Comparison of ENCODE assay signal across 20 mouse cellular contexts in genomic region chr5:112525271-112525670, GRCm38 (mm10). TPM values are rescaled to one million over a fixed set of nuclear protein-coding genes. Genes with fewer than 3 reads are reported as not detected.
DNase-seq lines count a peak whose midpoint lies in the region; ATAC-seq lines count a peak whose summit lies in the region.
"Had no signal": no experiment of that assay in that cellular context is flagged by ENCODE, and none has a peak within 500 bp of the region (broad histone marks: within the 10 kb centered on the region; RNA-seq: fewer than 3 reads in every experiment).

No protein-coding gene starts in this region.

- H3K36me3 ChIP-seq in heart, embryonic 10.5 days: no peaks in the 10 kb centered on the region
- H3K36me3 ChIP-seq in kidney, embryonic 16.5 days (ENCODE audit: insufficient read depth, low read length): no peaks in the 10 kb centered on the region
- no peaks in the 10 kb centered on the region for H3K36me3 ChIP-seq in kidney, embryonic 14.5 days (ENCODE audit: control insufficient read depth, insufficient read depth, low read length)
- H3K36me3 ChIP-seq in midbrain, embryonic 16.5 days (ENCODE audit: control insufficient read depth, insufficient read depth, low read length): no peaks in the 10 kb centered on the region
- H3K36me3 ChIP-seq in midbrain, embryonic 14.5 days (ENCODE audit: control insufficient read depth, insufficient read depth, low read length): no peaks in the 10 kb centered on the region
- H3K36me3 ChIP-seq: intestine, embryonic 15.5 days; limb, embryonic 10.5 days; lung, embryonic 15.5 days; midbrain, embryonic 13.5 days had no signal

- ATAC-seq in kidney, embryonic 16.5 days (ENCODE audit: low FRiP score, low TSS enrichment): 0 out of 2 replicates have a peak, but pooled peaks have one; percentile 18
- ATAC-seq in kidney, embryonic 14.5 days (ENCODE audit: low FRiP score, low TSS enrichment): no peak
- no peak for ATAC-seq in midbrain, embryonic 16.5 days
- no peak for ATAC-seq in midbrain, embryonic 14.5 days (ENCODE audit: low FRiP score, low TSS enrichment)
- ATAC-seq: forebrain, embryonic 13.5 days; intestine, embryonic 15.5 days; midbrain, embryonic 13.5 days had no signal

- peak overlapping the region; percentile 42; the same call in 1 of the 2 replicates for H3K27ac ChIP-seq in heart, embryonic 10.5 days
- peak overlapping the region; percentile 14; the same call in 1 of the 2 replicates for H3K27ac ChIP-seq in kidney, embryonic 16.5 days (ENCODE audit: low read length)
- no peak overlapping the region; the same call in 1 of the 2 replicates for H3K27ac ChIP-seq in kidney, embryonic 14.5 days (ENCODE audit: low read depth, low read length)
- H3K27ac ChIP-seq in midbrain, embryonic 16.5 days (ENCODE audit: low read length): peak overlapping the region; percentile 37; the same call in 1 of the 2 replicates
- no peak overlapping the region for H3K27ac ChIP-seq in midbrain, embryonic 14.5 days (replicated peaks; ENCODE audit: low read depth, low read length)
- H3K27ac ChIP-seq: intestine, embryonic 15.5 days; limb, embryonic 10.5 days; lung, embryonic 15.5 days; midbrain, embryonic 13.5 days had no signal

- H3K4me2 ChIP-seq in kidney, embryonic 16.5 days (replicated peaks; ENCODE audit: low read depth, low read length): no peak overlapping the region
- H3K4me2 ChIP-seq in kidney, embryonic 14.5 days (replicated peaks; ENCODE audit: low read depth, low read length): no peak overlapping the region
- H3K4me2 ChIP-seq in midbrain, embryonic 16.5 days (ENCODE audit: low read length): no peak overlapping the region
- H3K4me2 ChIP-seq in midbrain, embryonic 14.5 days (ENCODE audit: low read length): no peak overlapping the region
- H3K4me2 ChIP-seq: forebrain, embryonic 13.5 days; intestine, embryonic 15.5 days; liver, embryonic 11.5 days; lung, embryonic 15.5 days; midbrain, embryonic 13.5 days had no signal

- 26% methylated on average over 5 of the region's 5 CpGs for WGBS in heart, embryonic 10.5 days
- 32% methylated on average over 5 of the region's 5 CpGs for WGBS in kidney, embryonic 16.5 days
- WGBS in kidney, embryonic 14.5 days: 50% methylated on average over 5 of the region's 5 CpGs
- WGBS in midbrain, embryonic 16.5 days: 73% methylated on average over 5 of the region's 5 CpGs
- WGBS in midbrain, embryonic 14.5 days: 78% methylated on average over 5 of the region's 5 CpGs

- no peak overlapping the region for H3K4me3 ChIP-seq in heart, embryonic 10.5 days
- H3K4me3 ChIP-seq in kidney, embryonic 16.5 days (ENCODE audit: low read length): no peak overlapping the region
- H3K4me3 ChIP-seq in kidney, embryonic 14.5 days (ENCODE audit: low read length): no peak overlapping the region
- H3K4me3 ChIP-seq in midbrain, embryonic 16.5 days (ENCODE audit: low read depth, low read length): no peak overlapping the region
- H3K4me3 ChIP-seq in midbrain, embryonic 14.5 days (replicated peaks; ENCODE audit: low read depth, low read length): no peak overlapping the region
- H3K4me3 ChIP-seq: forebrain, embryonic 13.5 days; intestine, embryonic 15.5 days; limb, embryonic 10.5 days; lung, embryonic 15.5 days; midbrain, embryonic 13.5 days; myocyte had no signal

- H3K4me1 ChIP-seq in heart, embryonic 10.5 days: peaks cover 42% of the 10 kb centered on the region
- peaks cover 24% of the 10 kb centered on the region for H3K4me1 ChIP-seq in kidney, embryonic 16.5 days (ENCODE audit: insufficient read depth, low read length)
- H3K4me1 ChIP-seq in kidney, embryonic 14.5 days (ENCODE audit: control insufficient read depth, insufficient read depth, low read length): peaks cover 15% of the 10 kb centered on the region
- peaks cover 45% of the 10 kb centered on the region for H3K4me1 ChIP-seq in midbrain, embryonic 16.5 days (ENCODE audit: control insufficient read depth, insufficient read depth, low read length)
- H3K4me1 ChIP-seq in midbrain, embryonic 14.5 days (ENCODE audit: control insufficient read depth, insufficient read depth, low read length): peaks cover 22% of the 10 kb centered on the region

- no peak overlapping the region for H3K9ac ChIP-seq in kidney, embryonic 16.5 days (replicated peaks; ENCODE audit: low read length)
- no peak overlapping the region for H3K9ac ChIP-seq in kidney, embryonic 14.5 days (ENCODE audit: low read depth, low read length)
- no peak overlapping the region for H3K9ac ChIP-seq in midbrain, embryonic 16.5 days (ENCODE audit: low read depth, low read length)
- no peak overlapping the region for H3K9ac ChIP-seq in midbrain, embryonic 14.5 days (replicated peaks; ENCODE audit: low read length)
- H3K9ac ChIP-seq: forebrain, embryonic 13.5 days; intestine, embryonic 15.5 days; lung, embryonic 15.5 days; midbrain, embryonic 13.5 days had no signal

- peaks cover 48% of the 10 kb centered on the region for H3K27me3 ChIP-seq in heart, embryonic 10.5 days (ENCODE audit: insufficient read depth, poor library complexity, severe bottlenecking)
- no peaks in the 10 kb centered on the region for H3K27me3 ChIP-seq in kidney, embryonic 16.5 days (ENCODE audit: insufficient read depth, low read length)
- H3K27me3 ChIP-seq in kidney, embryonic 14.5 days (ENCODE audit: control insufficient read depth, insufficient read depth, low read length): peaks cover 2% of the 10 kb centered on the region; the same call in 1 of the 2 replicates
- H3K27me3 ChIP-seq in midbrain, embryonic 16.5 days (ENCODE audit: control insufficient read depth, insufficient read depth, low read depth, low read length): no peaks in the 10 kb centered on the region
- H3K27me3 ChIP-seq in midbrain, embryonic 14.5 days (ENCODE audit: control insufficient read depth, insufficient read depth, low read length): no peaks in the 10 kb centered on the region; the same call in 1 of the 2 replicates
- H3K27me3 ChIP-seq: forebrain, embryonic 13.5 days; intestine, embryonic 15.5 days; lung, embryonic 15.5 days had no signal

- no peaks in the 10 kb centered on the region for H3K9me3 ChIP-seq in heart, embryonic 10.5 days
- no peaks in the 10 kb centered on the region for H3K9me3 ChIP-seq in kidney, embryonic 16.5 days (ENCODE audit: low read length)
- H3K9me3 ChIP-seq in kidney, embryonic 14.5 days (ENCODE audit: control insufficient read depth, low read length): no peaks in the 10 kb centered on the region
- H3K9me3 ChIP-seq in midbrain, embryonic 16.5 days (replicated peaks; ENCODE audit: control insufficient read depth, low read length, poor library complexity, severe bottlenecking): no peaks in the 10 kb centered on the region
- H3K9me3 ChIP-seq in midbrain, embryonic 14.5 days (ENCODE audit: control insufficient read depth, low read length): no peaks in the 10 kb centered on the region
- H3K9me3 ChIP-seq: forebrain, embryonic 13.5 days; intestine, embryonic 15.5 days; limb, embryonic 10.5 days; lung, embryonic 15.5 days; midbrain, embryonic 13.5 days had no signal

- no peak for DNase-seq in heart, embryonic 10.5 days (ENCODE audit: low spot score)
- no peak for DNase-seq in heart, postnatal 4 days
- DNase-seq in midbrain, embryonic 14.5 days: no peak
- DNase-seq in gastrocnemius, adult 18-20 months (ENCODE audit: low spot score): no peak
- DNase-seq: cerebellum, adult 2 months; cerebellum, postnatal 36 days; heart, postnatal 36 days; kidney, postnatal 14 days; thymus, adult 2 months had no signal

RNA-seq across cellular contexts. Expression of gene Sez6l, which starts 51.7 kb away (rescaled TPM):
- 0.16 and 0.63 TPM in 2 replicates for polyA plus RNA-seq in heart, embryonic 10.5 days (2016; fragmentation: Nextera tagmentation; extraction: Ambion mirVana)
- under 1 TPM; 0.52 TPM for total RNA-seq in heart, postnatal 4 days (2021)
- 0.76 and 0.89 TPM in 2 replicates for polyA plus RNA-seq in kidney, embryonic 16.5 days (2015; fragmentation: Nextera tagmentation; extraction: Ambion mirVana)
- polyA plus RNA-seq in kidney, embryonic 14.5 days (2014; fragmentation: Nextera tagmentation; extraction: Ambion mirVana): 0.23 and 0.26 TPM in 2 replicates
- 72.9 and 75.7 TPM in 2 replicates for polyA plus RNA-seq in midbrain, embryonic 16.5 days (2015; fragmentation: Nextera tagmentation; extraction: Ambion mirVana)
- 46.3 and 49.9 TPM in 2 replicates for polyA plus RNA-seq in midbrain, embryonic 14.5 days (2014; fragmentation: Nextera tagmentation; extraction: Ambion mirVana)
- under 1 TPM in 1 of 2 experiments, not detected in 1; 0.02 TPM for total RNA-seq in gastrocnemius, adult 18-20 months (2021)
- total RNA-seq: megakaryocyte progenitor cell, adult 5-6 weeks had no signal
- polyA plus RNA-seq: myocyte had no signal

Comparison
In these comparisons a context has a peak if more than half of its experiments do, and no peak if none do; other contexts are left out.
1. H3K27ac ChIP-seq: peak in heart, embryonic 10.5 days (single experiment), kidney, embryonic 16.5 days (single experiment) and midbrain, embryonic 16.5 days (single experiment); none in kidney, embryonic 14.5 days (single experiment) and midbrain, embryonic 14.5 days (single experiment).
2. RNA of gene Sez6l, which starts 51.7 kb away (polyA plus RNA-seq): 72.9 to 75.7 TPM in midbrain, embryonic 16.5 days and 46.3 to 49.9 TPM in midbrain, embryonic 14.5 days; 0.76 to 0.89 TPM in kidney, embryonic 16.5 days, 0.16 to 0.63 TPM in heart, embryonic 10.5 days and 0.23 to 0.26 TPM in kidney, embryonic 14.5 days; every median in the first group is over 10 times any median in the second.